Mouse (Mus musculus): ENCODE measurements at regions not wholly inside any gene's neighbourhood (a gene's known extent, or its start where the extent isn't known, plus 50 kb on each side); places are given as distances from the start of the nearest gene placed in this dataset.

GRCm38 (mm10) chr15:43926034-43926433 lies 3791.9 kb downstream of the 9330182O14Rik start:
- DNase-seq, result no peak

GRCm38 (mm10) chr15:43933608-43934007 lies 3799.4 kb downstream of the 9330182O14Rik start:
- no peak for DNase-seq

- DNase-seq, result no peak
Observed at GRCm38 (mm10) chr15:43940424-43940823, 3806.3 kb downstream of the 9330182O14Rik start.

- DNase-seq, result no peak
Observed at GRCm38 (mm10) chr15:43940905-43941304, 3806.7 kb downstream of the 9330182O14Rik start.

- no peak for DNase-seq
Observed at GRCm38 (mm10) chr15:43942002-43942660, 3808.0 kb downstream of the 9330182O14Rik start.

- DNase-seq, result no peak
Observed at GRCm38 (mm10) chr15:43984991-43985390, 3850.8 kb downstream of the 9330182O14Rik start.

- DNase-seq, result peak; percentile 16
Observed at GRCm38 (mm10) chr15:43991229-43991628, 3857.1 kb downstream of the 9330182O14Rik start.

- no peak for DNase-seq
Observed at GRCm38 (mm10) chr15:43992936-43993335, 3858.8 kb downstream of the 9330182O14Rik start.

GRCm38 (mm10) chr15:44026468-44027028 lies 3892.4 kb downstream of the 9330182O14Rik start:
- no peak for DNase-seq

- no peak for DNase-seq
Observed at GRCm38 (mm10) chr15:44035900-44036299, 3901.7 kb downstream of the 9330182O14Rik start.

GRCm38 (mm10) chr15:44037893-44038292 lies 3903.7 kb downstream of the 9330182O14Rik start:
- DNase-seq, result no peak

- DNase-seq, result no peak
Observed at GRCm38 (mm10) chr15:44050565-44051274, 3916.6 kb downstream of the 9330182O14Rik start.

- no peak for DNase-seq
Observed at GRCm38 (mm10) chr15:44064855-44065254, 3930.7 kb downstream of the 9330182O14Rik start.

- no peak for DNase-seq
Observed at GRCm38 (mm10) chr15:44083680-44084079, 3949.5 kb downstream of the 9330182O14Rik start.

GRCm38 (mm10) chr15:44112328-44112944 lies 3978.3 kb downstream of the 9330182O14Rik start:
- peak; percentile 35 for DNase-seq

- DNase-seq, result no peak
Observed at GRCm38 (mm10) chr15:44134213-44134612, 4000.0 kb downstream of the 9330182O14Rik start.

Measured in adrenal gland, postnatal 10 days (tissue).